Mouse (Mus musculus): ENCODE measurements around the gene Perp.
A peak's percentile ranks its signal among the peaks of the same experiment; 100 is the strongest.

Gene Perp

GRCm38 (mm10) chr10:18863332-18863731 lies 18.5 kb downstream of the Perp start:
- no peak for DNase-seq (ENCODE audit: low spot score)

GRCm38 (mm10) chr10:18864753-18865152 lies 19.9 kb downstream of the Perp start:
- no peak for DNase-seq (ENCODE audit: low spot score)

- DNase-seq (ENCODE audit: low spot score), result no peak
Observed at GRCm38 (mm10) chr10:18870990-18871389, 26.2 kb downstream of the Perp start.

GRCm38 (mm10) chr10:18876211-18876610 lies 31.4 kb downstream of the Perp start:
- no peak for DNase-seq (ENCODE audit: low spot score)

- DNase-seq (ENCODE audit: low spot score), result no peak
Observed at GRCm38 (mm10) chr10:18878111-18878510, 33.3 kb downstream of the Perp start.

- DNase-seq (ENCODE audit: low spot score), result no peak
Observed at GRCm38 (mm10) chr10:18879160-18879559, 34.3 kb downstream of the Perp start.

- DNase-seq (ENCODE audit: low spot score), result no peak
Observed at GRCm38 (mm10) chr10:18879690-18880089, 34.9 kb downstream of the Perp start.

GRCm38 (mm10) chr10:18882190-18882589 lies 37.4 kb downstream of the Perp start:
- DNase-seq (ENCODE audit: low spot score), result no peak

GRCm38 (mm10) chr10:18886918-18887625 lies 42.3 kb downstream of the Perp start:
- DNase-seq (ENCODE audit: low spot score), result no peak

GRCm38 (mm10) chr10:18888751-18889150 lies 43.9 kb downstream of the Perp start:
- DNase-seq (ENCODE audit: low spot score), result no peak

- no peak for DNase-seq (ENCODE audit: low spot score)
Observed at GRCm38 (mm10) chr10:18889255-18889654, 44.4 kb downstream of the Perp start.

- no peak for DNase-seq (ENCODE audit: low spot score)
Observed at GRCm38 (mm10) chr10:18891110-18891509, 46.3 kb downstream of the Perp start.

GRCm38 (mm10) chr10:18892102-18892501 lies 47.3 kb downstream of the Perp start:
- DNase-seq (ENCODE audit: low spot score), result no peak

- DNase-seq (ENCODE audit: low spot score), result no peak
Observed at GRCm38 (mm10) chr10:18894259-18895166, 49.7 kb downstream of the Perp start.

GRCm38 (mm10) chr10:18904108-18904507 lies 59.3 kb downstream of the Perp start:
- peak; percentile 18 for DNase-seq (ENCODE audit: low spot score)

All from ovary, postnatal 14 days (tissue).